Mouse (Mus musculus): ENCODE results near the gene Pi4k2a. TPM values are rescaled to one million over a fixed set of nuclear protein-coding genes. Genes with fewer than 3 reads are reported as not detected.
A peak's percentile ranks its signal among the peaks of the same experiment; 100 is the strongest.
"Not testable (repeated sequence)": the region's sequence is repeated elsewhere in the genome, so short reads cannot be mapped to it uniquely, and the experiment has no call there.

The Pi4k2a gene
- polyA plus RNA-seq, 1 experiment from 2014 or later, result 33.2 TPM

DNA sequence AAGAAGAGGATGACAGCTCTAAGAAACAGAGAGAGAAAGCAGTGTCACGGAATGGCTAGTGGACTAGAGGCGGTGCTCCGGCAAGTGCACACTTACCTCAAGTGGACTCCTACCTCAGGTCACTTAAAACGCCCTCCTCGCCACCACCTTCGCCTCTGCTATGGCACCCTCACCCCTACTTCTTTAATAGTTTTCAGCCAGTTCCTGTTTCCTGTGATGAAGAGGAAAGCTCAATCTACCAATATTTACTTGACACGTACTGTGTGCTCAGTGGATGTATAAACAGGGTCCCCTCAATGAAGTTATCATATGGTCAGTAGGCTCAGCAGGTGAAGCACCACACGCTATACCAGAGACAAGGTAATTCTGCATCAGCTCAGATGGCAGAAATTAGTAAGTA is 11.7 kb upstream of the Pi4k2a start:
- H3K27me3 ChIP-seq (ENCODE audit: insufficient read depth, low read length), result no peaks in the 10 kb centered on the region
- no peak overlapping the region for H3K4me3 ChIP-seq (replicated peaks; ENCODE audit: low read depth, low read length)
- no peak overlapping the region for H3K27ac ChIP-seq
- H3K4me2 ChIP-seq (ENCODE audit: low read length), result no peak overlapping the region
- no peaks in the 10 kb centered on the region for H3K9me3 ChIP-seq (replicated peaks; ENCODE audit: low read length)
- ATAC-seq (replicated peaks; ENCODE audit: low FRiP score, low read depth) (no peak), DNase-seq (ENCODE audit: low spot score) (no peak)
- H3K4me1 ChIP-seq (replicated peaks; ENCODE audit: insufficient read depth, low read length), result no peaks in the 10 kb centered on the region
- no peak overlapping the region for H3K9ac ChIP-seq (ENCODE audit: low read depth, low read length)
- TF ChIP-seq CTCF (IDR thresholded peaks at IDR 0.05; ENCODE audit: low read depth), result no peak
- 92% methylated on average over 8 of the region's 8 CpGs for WGBS
- 0 out of 2 replicates have a peak, but pooled peaks cover 6% of the 10 kb centered on the region for H3K36me3 ChIP-seq (ENCODE audit: insufficient read depth, low read length)

- H3K36me3 ChIP-seq (ENCODE audit: insufficient read depth, low read length), result 0 out of 2 replicates have a peak, but pooled peaks cover 6% of the 10 kb centered on the region
- H3K4me2 ChIP-seq (ENCODE audit: low read length), result no peak overlapping the region
- no peak overlapping the region for H3K4me3 ChIP-seq (replicated peaks; ENCODE audit: low read depth, low read length)
- ATAC-seq (replicated peaks; ENCODE audit: low FRiP score, low read depth) (no peak), DNase-seq (ENCODE audit: low spot score) (no peak)
- no peak for TF ChIP-seq CTCF (IDR thresholded peaks at IDR 0.05; ENCODE audit: low read depth)
- no peaks in the 10 kb centered on the region for H3K27me3 ChIP-seq (ENCODE audit: insufficient read depth, low read length)
- no peak overlapping the region for H3K9ac ChIP-seq (ENCODE audit: low read depth, low read length)
- H3K4me1 ChIP-seq (replicated peaks; ENCODE audit: insufficient read depth, low read length), result no peaks in the 10 kb centered on the region
- WGBS, result 97% methylated on average over 12 of the region's 12 CpGs
- no peaks in the 10 kb centered on the region for H3K9me3 ChIP-seq (replicated peaks; ENCODE audit: low read length)
- no peak overlapping the region for H3K27ac ChIP-seq
Measured at GRCm38 (mm10) chr19:42079006-42079405, 11.3 kb upstream of the Pi4k2a start.

GRCm38 (mm10) chr19:42079950-42080349 is 10.3 kb upstream of the Pi4k2a start:
- TF ChIP-seq CTCF (IDR thresholded peaks at IDR 0.05; ENCODE audit: low read depth), result no peak
- WGBS, result 50% methylated on average over 5 of the region's 5 CpGs
- Histone ChIP-seq H3K9ac (ENCODE audit: low read depth, low read length) (no peak overlapping the region), H3K4me1 (replicated peaks; ENCODE audit: insufficient read depth, low read length) (no peaks in the 10 kb centered on the region), H3K27me3 (ENCODE audit: insufficient read depth, low read length) (no peaks in the 10 kb centered on the region), H3K4me2 (ENCODE audit: low read length) (no peak overlapping the region), H3K27ac (no peak overlapping the region; the same call in 1 of the 2 replicates), H3K4me3 (replicated peaks; ENCODE audit: low read depth, low read length) (no peak overlapping the region), H3K9me3 (replicated peaks; ENCODE audit: low read length) (no peaks in the 10 kb centered on the region), H3K36me3 (ENCODE audit: insufficient read depth, low read length) (0 out of 2 replicates have a peak, but pooled peaks cover 6% of the 10 kb centered on the region)
- DNase-seq (ENCODE audit: low spot score) (peak; percentile 28), ATAC-seq (replicated peaks; ENCODE audit: low FRiP score, low read depth) (peak; percentile 73)

DNA sequence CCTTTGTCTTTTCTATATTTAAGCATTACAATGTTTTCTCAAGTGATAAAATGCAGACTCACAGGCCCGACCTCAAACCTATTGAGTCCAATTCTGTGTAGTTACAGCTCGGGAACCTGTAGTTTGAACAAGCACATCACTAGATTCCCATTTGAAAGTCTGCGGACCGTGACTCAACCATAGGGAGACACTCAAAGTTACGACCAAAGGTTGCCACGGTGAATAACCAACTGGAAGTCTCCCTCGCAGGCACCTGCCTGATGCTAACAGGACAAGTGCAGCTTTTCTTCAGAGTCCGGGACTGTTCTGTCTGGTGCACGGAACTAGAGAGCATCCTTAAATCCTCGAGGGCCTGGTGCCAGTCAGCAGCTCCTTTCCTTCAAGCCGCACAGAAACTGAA is 9.8 kb upstream of the Pi4k2a start:
- Histone ChIP-seq H3K4me3 (replicated peaks; ENCODE audit: low read depth, low read length) (no peak overlapping the region), H3K9me3 (replicated peaks; ENCODE audit: low read length) (no peaks in the 10 kb centered on the region), H3K36me3 (ENCODE audit: insufficient read depth, low read length) (0 out of 2 replicates have a peak, but pooled peaks cover 4% of the 10 kb centered on the region), H3K9ac (ENCODE audit: low read depth, low read length) (no peak overlapping the region), H3K4me1 (replicated peaks; ENCODE audit: insufficient read depth, low read length) (no peaks in the 10 kb centered on the region), H3K27me3 (ENCODE audit: insufficient read depth, low read length) (no peaks in the 10 kb centered on the region), H3K4me2 (ENCODE audit: low read length) (no peak overlapping the region), H3K27ac (no peak overlapping the region; the same call in 1 of the 2 replicates)
- DNase-seq (ENCODE audit: low spot score) (no peak), ATAC-seq (replicated peaks; ENCODE audit: low FRiP score, low read depth) (peak; percentile 40; the same call in 1 of the 2 replicates)
- 39% methylated on average over 11 of the region's 11 CpGs for WGBS
- TF ChIP-seq CTCF (IDR thresholded peaks at IDR 0.05; ENCODE audit: low read depth), result no peak

GRCm38 (mm10) chr19:42081613-42082012 is 8.7 kb upstream of the Pi4k2a start:
- not testable (repeated sequence) for H3K27ac ChIP-seq; H3K36me3 ChIP-seq (ENCODE audit: insufficient read depth, low read length); H3K27me3 ChIP-seq (ENCODE audit: insufficient read depth, low read length); H3K9me3 ChIP-seq (replicated peaks; ENCODE audit: low read length); H3K4me1 ChIP-seq (replicated peaks; ENCODE audit: insufficient read depth, low read length); H3K4me3 ChIP-seq (replicated peaks; ENCODE audit: low read depth, low read length); H3K9ac ChIP-seq (ENCODE audit: low read depth, low read length); H3K4me2 ChIP-seq (ENCODE audit: low read length); ATAC-seq (replicated peaks; ENCODE audit: low FRiP score, low read depth); DNase-seq (ENCODE audit: low spot score)
- 93% methylated on average over 5 of the region's 5 CpGs for WGBS

- ATAC-seq (replicated peaks; ENCODE audit: low FRiP score, low read depth) (no peak), DNase-seq (ENCODE audit: low spot score) (no peak)
- WGBS, result 9% methylated on average over 10 of the region's 10 CpGs
- TF ChIP-seq CTCF (IDR thresholded peaks at IDR 0.05; ENCODE audit: low read depth), result no peak
- H3K9ac ChIP-seq (ENCODE audit: low read depth, low read length), result peak overlapping the region; percentile 74
- H3K9me3 ChIP-seq (replicated peaks; ENCODE audit: low read length), result no peaks in the 10 kb centered on the region
- peak overlapping the region; percentile 36; the same call in 1 of the 2 replicates for H3K27ac ChIP-seq
- peak overlapping the region; percentile 59 for H3K4me3 ChIP-seq (replicated peaks; ENCODE audit: low read depth, low read length)
- H3K4me2 ChIP-seq (ENCODE audit: low read length), result peak overlapping the region; percentile 88
- H3K27me3 ChIP-seq (ENCODE audit: insufficient read depth, low read length), result no peaks in the 10 kb centered on the region
- no peaks in the 10 kb centered on the region for H3K36me3 ChIP-seq (ENCODE audit: insufficient read depth, low read length)
- no peaks in the 10 kb centered on the region for H3K4me1 ChIP-seq (replicated peaks; ENCODE audit: insufficient read depth, low read length)
Measured at GRCm38 (mm10) chr19:42085690-42086089, 4.6 kb upstream of the Pi4k2a start.

GRCm38 (mm10) chr19:42086166-42086565 is 4.1 kb upstream of the Pi4k2a start, which contains the start of gene Morn4:
Morn4 (minus strand) TSS chr19:42086357.
- peak; percentile 83 for ATAC-seq (replicated peaks; ENCODE audit: low FRiP score, low read depth)
- Histone ChIP-seq H3K4me1 (replicated peaks; ENCODE audit: insufficient read depth, low read length) (peaks cover 2% of the 10 kb centered on the region; the same call in 1 of the 2 replicates), H3K4me2 (ENCODE audit: low read length) (peak within 1 kb of the TSS; percentile 88), H3K27me3 (ENCODE audit: insufficient read depth, low read length) (no peaks in the 10 kb centered on the region), H3K4me3 (replicated peaks; ENCODE audit: low read depth, low read length) (peak within 1 kb of the TSS; percentile 59), H3K9me3 (replicated peaks; ENCODE audit: low read length) (no peaks in the 10 kb centered on the region), H3K27ac (peak within 1 kb of the TSS; percentile 36), H3K9ac (ENCODE audit: low read depth, low read length) (peak within 1 kb of the TSS; percentile 74), H3K36me3 (ENCODE audit: insufficient read depth, low read length) (no peaks in the 10 kb centered on the region)
- 1% methylated on average over 21 of the region's 21 CpGs for WGBS
- TF ChIP-seq CTCF (IDR thresholded peaks at IDR 0.05; ENCODE audit: low read depth), result no peak
- peak; percentile 96 for DNase-seq (ENCODE audit: low spot score)

Data from kidney, postnatal 0 days (tissue).